Mouse (Mus musculus): ENCODE measurements around the gene Lekr1. TPM values are rescaled to one million over a fixed set of nuclear protein-coding genes. Genes with fewer than 3 reads are reported as not detected.
"Not testable (repeated sequence)": the region's sequence is repeated elsewhere in the genome, so short reads cannot be mapped to it uniquely, and the experiment has no call there.

Lekr1 gene
- polyA plus RNA-seq, 1 experiment from 2014 or later: 7.4 TPM

GRCm38 (mm10) chr3:65769666-65770065 lies 103.6 kb downstream of the Lekr1 start:
- not testable (repeated sequence) for H3K9me3 ChIP-seq; ATAC-seq (ENCODE audit: insufficient number of reproducible peaks, insufficient read depth, low FRiP score, low TSS enrichment, low read depth); H3K27ac ChIP-seq; H3K4me3 ChIP-seq (replicated peaks); H3K9ac ChIP-seq (replicated peaks); H3K4me1 ChIP-seq (replicated peaks); H3K27me3 ChIP-seq; H3K36me3 ChIP-seq; H3K4me2 ChIP-seq
- 96% methylated on average over 7 of the region's 7 CpGs for WGBS

- H3K4me2 ChIP-seq: no peak overlapping the region
- no peak overlapping the region for H3K4me3 ChIP-seq (replicated peaks)
- no peak overlapping the region for H3K9ac ChIP-seq (replicated peaks)
- ATAC-seq (ENCODE audit: insufficient number of reproducible peaks, insufficient read depth, low FRiP score, low TSS enrichment, low read depth): no peak
- H3K27ac ChIP-seq: no peak overlapping the region
- H3K9me3 ChIP-seq: no peaks in the 10 kb centered on the region
- no peaks in the 10 kb centered on the region for H3K36me3 ChIP-seq
- WGBS: 82% methylated on average over 1 of the region's 1 CpGs
- no peaks in the 10 kb centered on the region for H3K27me3 ChIP-seq
- H3K4me1 ChIP-seq (replicated peaks): no peaks in the 10 kb centered on the region
These were observed 107.9 kb downstream of the Lekr1 start for GRCm38 (mm10) chr3:65773910-65774309.

DNA sequence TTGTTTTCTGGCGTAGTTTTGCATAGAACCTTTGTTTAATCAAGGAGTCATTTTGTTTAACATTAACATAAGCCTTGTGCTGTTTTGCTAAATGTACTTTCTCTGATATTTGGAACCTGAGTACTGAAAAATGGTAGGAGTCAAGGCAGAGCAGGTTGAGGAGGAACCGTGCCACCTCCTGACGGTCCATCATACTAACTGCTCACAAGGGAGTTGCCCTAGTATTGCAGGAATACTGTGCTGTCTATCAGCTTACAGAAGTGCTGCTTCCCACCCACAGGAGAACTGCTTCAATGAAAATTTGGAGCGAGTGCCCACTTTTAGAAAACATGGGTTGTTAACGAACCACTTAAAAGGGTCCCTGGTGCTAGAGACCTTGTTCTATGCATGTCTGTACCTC lies 109.1 kb downstream of the Lekr1 start:
- WGBS: 71% methylated on average over 5 of the region's 5 CpGs

GRCm38 (mm10) chr3:65782246-65782645 lies 116.2 kb downstream of the Lekr1 start:
- Histone ChIP-seq H3K27me3 (no peaks in the 10 kb centered on the region), H3K27ac (no peak overlapping the region), H3K9me3 (no peaks in the 10 kb centered on the region), H3K36me3 (no peaks in the 10 kb centered on the region), H3K9ac (replicated peaks) (no peak overlapping the region), H3K4me2 (no peak overlapping the region), H3K4me1 (replicated peaks) (no peaks in the 10 kb centered on the region), H3K4me3 (replicated peaks) (no peak overlapping the region)
- 74% methylated on average over 5 of the region's 5 CpGs for WGBS
- no peak for ATAC-seq (ENCODE audit: insufficient number of reproducible peaks, insufficient read depth, low FRiP score, low TSS enrichment, low read depth)

More for the DNA sequence above, 109.1 kb downstream of the Lekr1 start:
- Histone ChIP-seq H3K36me3 (no peaks in the 10 kb centered on the region), H3K4me3 (replicated peaks) (no peak overlapping the region), H3K9me3 (no peaks in the 10 kb centered on the region), H3K9ac (replicated peaks) (no peak overlapping the region), H3K4me1 (replicated peaks) (no peaks in the 10 kb centered on the region), H3K4me2 (no peak overlapping the region), H3K27me3 (no peaks in the 10 kb centered on the region), H3K27ac (no peak overlapping the region)
- ATAC-seq (ENCODE audit: insufficient number of reproducible peaks, insufficient read depth, low FRiP score, low TSS enrichment, low read depth): no peak

DNA sequence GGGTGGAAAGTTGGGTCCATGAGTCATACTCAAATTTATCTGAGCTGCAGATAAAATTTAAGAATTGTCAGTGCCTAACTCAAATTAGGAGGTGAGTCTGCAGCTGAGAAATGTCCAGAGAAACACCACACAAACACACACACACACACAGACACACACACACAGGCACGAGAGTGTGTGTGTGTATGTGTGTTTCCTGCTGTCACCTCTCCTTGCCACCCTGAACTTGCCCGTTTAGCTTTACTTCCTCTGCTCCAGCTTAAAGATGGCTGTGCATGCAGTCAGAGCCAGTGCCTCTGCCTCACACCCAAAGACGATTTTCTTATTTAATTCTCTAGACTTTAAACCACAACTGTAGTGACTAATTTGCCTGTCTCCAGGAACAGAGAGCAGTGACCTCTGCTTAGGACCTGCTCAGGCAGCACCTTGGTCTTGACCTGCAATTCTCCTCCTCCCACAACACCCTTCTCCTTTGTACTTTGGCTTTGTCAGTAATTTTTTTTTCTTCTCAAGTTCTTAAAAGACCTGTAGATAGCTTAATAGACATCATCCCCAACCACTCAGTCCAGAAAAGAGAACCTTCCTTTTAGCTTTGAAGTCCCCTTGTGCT lies 124.2 kb downstream of the Lekr1 start:
- ATAC-seq (ENCODE audit: insufficient number of reproducible peaks, insufficient read depth, low FRiP score, low TSS enrichment, low read depth): no peak
- Histone ChIP-seq H3K27me3 (no peaks in the 10 kb centered on the region), H3K4me2 (no peak overlapping the region), H3K36me3 (no peaks in the 10 kb centered on the region), H3K4me3 (replicated peaks) (no peak overlapping the region), H3K27ac (no peak overlapping the region), H3K9me3 (no peaks in the 10 kb centered on the region), H3K4me1 (replicated peaks) (no peaks in the 10 kb centered on the region), H3K9ac (replicated peaks) (no peak overlapping the region)
- WGBS: 58% methylated on average over 3 of the region's 3 CpGs

GRCm38 (mm10) chr3:65793561-65793960 lies 127.5 kb downstream of the Lekr1 start:
- no peaks in the 10 kb centered on the region for H3K27me3 ChIP-seq
- WGBS: 73% methylated on average over 4 of the region's 4 CpGs
- H3K4me1 ChIP-seq (replicated peaks): no peaks in the 10 kb centered on the region
- H3K9me3 ChIP-seq: no peaks in the 10 kb centered on the region
- H3K27ac ChIP-seq: no peak overlapping the region
- no peak overlapping the region for H3K9ac ChIP-seq (replicated peaks)
- H3K4me3 ChIP-seq (replicated peaks): no peak overlapping the region
- H3K36me3 ChIP-seq: no peaks in the 10 kb centered on the region
- no peak overlapping the region for H3K4me2 ChIP-seq
- no peak for ATAC-seq (ENCODE audit: insufficient number of reproducible peaks, insufficient read depth, low FRiP score, low TSS enrichment, low read depth)

DNA sequence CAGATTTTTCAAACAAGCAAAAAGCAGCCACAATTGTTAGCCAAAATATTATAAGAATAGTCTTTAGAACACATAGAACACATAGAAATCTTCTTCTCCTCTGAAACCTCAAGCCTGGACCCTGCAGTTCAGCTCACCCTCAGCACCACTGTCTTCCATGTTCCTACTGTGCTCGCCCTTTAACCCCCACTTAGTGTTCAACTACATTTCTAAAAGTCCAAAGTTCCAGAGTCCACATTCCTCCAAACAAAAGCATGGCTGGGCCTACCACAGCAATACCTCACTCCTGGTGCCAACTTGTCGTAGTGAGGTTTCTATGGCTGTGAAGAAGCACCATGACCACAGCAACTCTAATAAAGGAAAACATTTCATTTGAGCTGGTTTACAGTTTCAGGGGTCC lies 128.7 kb downstream of the Lekr1 start:
- Histone ChIP-seq H3K27me3 (no peaks in the 10 kb centered on the region), H3K4me3 (replicated peaks) (no peak overlapping the region), H3K4me1 (replicated peaks) (no peaks in the 10 kb centered on the region), H3K9me3 (no peaks in the 10 kb centered on the region), H3K4me2 (no peak overlapping the region), H3K36me3 (no peaks in the 10 kb centered on the region), H3K9ac (replicated peaks) (no peak overlapping the region), H3K27ac (no peak overlapping the region)
- ATAC-seq (ENCODE audit: insufficient number of reproducible peaks, insufficient read depth, low FRiP score, low TSS enrichment, low read depth): no peak
- 90% methylated on average over 2 of the region's 2 CpGs for WGBS

GRCm38 (mm10) chr3:65797345-65798137 lies 131.5 kb downstream of the Lekr1 start:
- no peak for ATAC-seq (ENCODE audit: insufficient number of reproducible peaks, insufficient read depth, low FRiP score, low TSS enrichment, low read depth)
- Histone ChIP-seq H3K4me2 (no peak overlapping the region), H3K4me3 (replicated peaks) (no peak overlapping the region), H3K27me3 (no peaks in the 10 kb centered on the region), H3K9me3 (no peaks in the 10 kb centered on the region), H3K9ac (replicated peaks) (no peak overlapping the region), H3K27ac (no peak overlapping the region), H3K36me3 (no peaks in the 10 kb centered on the region), H3K4me1 (replicated peaks) (no peaks in the 10 kb centered on the region)
- WGBS: 91% methylated on average over 5 of the region's 5 CpGs

- WGBS: 79% methylated on average over 4 of the region's 4 CpGs
- H3K9ac ChIP-seq (replicated peaks): no peak overlapping the region
- ATAC-seq (ENCODE audit: insufficient number of reproducible peaks, insufficient read depth, low FRiP score, low TSS enrichment, low read depth): no peak
- no peak overlapping the region for H3K4me3 ChIP-seq (replicated peaks)
- H3K4me1 ChIP-seq (replicated peaks): 0 out of 2 replicates have a peak, but pooled peaks cover 4% of the 10 kb centered on the region
- H3K27ac ChIP-seq: no peak overlapping the region
- H3K9me3 ChIP-seq: no peaks in the 10 kb centered on the region
- H3K4me2 ChIP-seq: no peak overlapping the region
- H3K36me3 ChIP-seq: no peaks in the 10 kb centered on the region
- no peaks in the 10 kb centered on the region for H3K27me3 ChIP-seq
These were observed 134.9 kb downstream of the Lekr1 start for GRCm38 (mm10) chr3:65800962-65801361.

DNA sequence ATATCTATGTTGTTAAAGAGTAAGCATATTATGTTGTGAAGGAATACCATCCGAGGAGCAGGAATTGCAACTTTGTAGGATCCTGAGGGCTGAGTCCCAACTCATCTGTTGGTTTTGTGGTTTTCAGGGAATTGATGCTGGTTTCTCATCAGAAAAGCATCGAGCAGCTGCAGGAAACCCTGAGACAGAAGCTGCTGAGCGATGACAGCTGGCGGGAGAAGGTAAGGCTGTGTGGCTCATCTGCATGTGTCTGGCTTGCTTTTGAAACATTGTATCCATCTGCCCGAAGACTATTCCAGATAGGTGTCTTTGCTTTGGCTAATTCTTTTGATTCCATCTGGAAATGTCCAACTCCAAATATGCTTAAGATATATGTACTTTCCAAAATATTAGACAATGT lies 136.2 kb downstream of the Lekr1 start:
- Histone ChIP-seq H3K4me3 (replicated peaks) (no peak overlapping the region), H3K27ac (no peak overlapping the region), H3K27me3 (no peaks in the 10 kb centered on the region), H3K9me3 (no peaks in the 10 kb centered on the region), H3K4me2 (no peak overlapping the region), H3K9ac (replicated peaks) (no peak overlapping the region), H3K36me3 (no peaks in the 10 kb centered on the region), H3K4me1 (replicated peaks) (0 out of 2 replicates have a peak, but pooled peaks cover 4% of the 10 kb centered on the region)
- WGBS: 90% methylated on average over 5 of the region's 5 CpGs
- ATAC-seq (ENCODE audit: insufficient number of reproducible peaks, insufficient read depth, low FRiP score, low TSS enrichment, low read depth): no peak

DNA sequence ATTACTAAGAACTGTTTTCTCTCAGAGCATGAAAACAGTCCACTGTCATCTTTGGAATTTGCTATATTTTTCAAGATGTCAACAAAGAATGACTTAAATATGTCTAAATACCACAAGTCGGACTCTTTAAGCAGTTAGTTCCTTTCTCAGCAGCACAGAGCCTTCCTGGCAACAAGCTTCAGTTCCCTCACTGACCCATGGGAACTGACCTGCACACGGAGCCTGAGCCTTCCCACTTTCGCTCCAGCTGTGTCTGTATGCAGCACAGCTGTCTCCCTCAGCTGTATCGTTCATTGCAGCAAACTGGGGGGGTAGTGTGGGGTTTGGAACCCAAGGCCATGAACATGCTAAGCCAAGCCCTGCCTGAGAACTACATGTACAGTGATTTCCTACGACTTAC lies 136.8 kb downstream of the Lekr1 start:
- Histone ChIP-seq H3K9ac (replicated peaks) (no peak overlapping the region), H3K36me3 (no peaks in the 10 kb centered on the region)

More for the DNA sequence above, 136.8 kb downstream of the Lekr1 start:
- H3K4me3 ChIP-seq (replicated peaks): no peak overlapping the region
- no peaks in the 10 kb centered on the region for H3K9me3 ChIP-seq
- H3K27me3 ChIP-seq: no peaks in the 10 kb centered on the region
- H3K4me2 ChIP-seq: no peak overlapping the region
- ATAC-seq (ENCODE audit: insufficient number of reproducible peaks, insufficient read depth, low FRiP score, low TSS enrichment, low read depth): no peak
- whole genome bisulfite sequencing: 52% methylated on average over 5 of the region's 5 CpGs
- 0 out of 2 replicates have a peak, but pooled peaks cover 4% of the 10 kb centered on the region for H3K4me1 ChIP-seq (replicated peaks)
- H3K27ac ChIP-seq: no peak overlapping the region
